Mouse (Mus musculus): ENCODE results near the gene Cnn2. TPM values are rescaled to one million over a fixed set of nuclear protein-coding genes. Genes with fewer than 3 reads are reported as not detected.

The Cnn2 gene
- polyA plus RNA-seq, 1 experiment: 297 TPM

DNA sequence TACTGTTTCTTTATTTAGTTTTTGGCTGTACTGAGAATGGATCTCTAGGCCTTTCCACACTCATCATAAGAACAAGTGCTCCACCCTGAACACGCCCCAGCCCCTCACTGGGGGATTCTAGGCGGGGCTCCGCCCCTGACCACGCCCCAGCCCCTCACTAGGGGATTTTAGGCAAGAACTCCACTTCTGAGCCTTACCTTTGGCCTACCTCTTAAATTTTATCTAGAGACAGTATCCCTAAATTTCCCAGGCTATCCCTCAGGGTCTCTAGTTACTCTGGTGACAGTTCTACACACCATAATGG lies 36.6 kb downstream of the Cnn2 start:
- DNase-seq (ENCODE audit: low read depth in 1 of 2, low spot score in 2 of 2): no peak
- no peak overlapping the region; the same call in 1 of the 2 replicates for H3K4me3 ChIP-seq (ENCODE audit: extremely low read depth, insufficient read depth, insufficient read length)
- no peaks in the 10 kb centered on the region for H3K27me3 ChIP-seq (ENCODE audit: control insufficient read depth, insufficient read depth, low read length)
- no peak for TF ChIP-seq POLR2A (IDR thresholded peaks at IDR 0.05; ENCODE audit: low read depth, low read length)
- TF ChIP-seq CTCF (IDR thresholded peaks at IDR 0.05; ENCODE audit: extremely low read depth, insufficient read depth, insufficient read length, insufficient replicate concordance): no peak
- peaks cover 46% of the 10 kb centered on the region; the same call in 1 of the 2 replicates for H3K4me1 ChIP-seq (ENCODE audit: control insufficient read depth, insufficient read depth, insufficient read length)
- peaks cover 79% of the 10 kb centered on the region for H3K36me3 ChIP-seq (ENCODE audit: control insufficient read depth, insufficient read depth, low read length)
- H3K27ac ChIP-seq (ENCODE audit: insufficient read depth, low read length): peak overlapping the region; percentile 94
- WGBS: 60% methylated on average over 4 of the region's 4 CpGs

DNA sequence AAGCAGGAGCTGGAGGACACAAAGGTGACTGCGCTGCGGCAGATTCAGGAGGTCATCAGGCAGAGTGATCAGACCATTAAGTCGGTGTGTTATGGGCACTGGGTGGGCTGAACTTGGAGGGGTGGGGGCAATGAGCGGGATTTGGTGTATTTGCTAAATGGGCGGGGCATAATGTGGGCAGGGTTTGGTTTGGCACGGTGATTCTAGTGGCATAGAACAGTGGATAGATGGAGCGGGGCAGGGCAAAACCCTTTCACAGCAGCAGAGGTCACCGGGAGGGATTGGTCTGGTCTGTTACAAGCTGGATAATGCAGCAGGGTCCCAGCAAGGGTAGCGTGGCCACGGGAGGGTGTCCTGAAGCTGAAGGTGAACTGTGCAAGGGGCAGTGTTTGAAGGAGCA lies 37.1 kb downstream of the Cnn2 start:
- H3K36me3 ChIP-seq (ENCODE audit: control insufficient read depth, insufficient read depth, low read length): peaks cover 81% of the 10 kb centered on the region
- no peak overlapping the region for H3K4me3 ChIP-seq (ENCODE audit: extremely low read depth, insufficient read depth, insufficient read length)
- DNase-seq (ENCODE audit: low read depth in 1 of 2, low spot score in 2 of 2): no peak

DNA sequence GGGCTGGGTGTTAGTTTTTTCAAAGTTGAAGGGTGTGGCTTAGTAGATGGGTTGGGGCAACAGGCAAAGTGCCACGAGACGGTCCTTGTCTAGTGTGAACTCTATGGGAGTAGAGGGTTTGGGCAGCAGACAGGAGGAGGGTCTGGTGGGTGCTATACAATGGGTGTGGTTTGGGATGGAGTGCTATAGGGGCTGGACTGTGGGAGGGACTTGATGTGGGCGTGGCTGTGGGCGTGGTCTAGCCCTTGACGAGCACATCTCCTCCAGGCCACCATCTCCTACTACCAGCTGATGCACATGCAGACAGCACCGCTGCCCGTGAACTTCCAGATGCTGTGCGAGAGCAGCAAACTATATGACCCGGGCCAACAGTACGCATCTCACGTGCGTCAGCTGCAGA lies 37.5 kb downstream of the Cnn2 start:
- H3K27me3 ChIP-seq (ENCODE audit: control insufficient read depth, insufficient read depth, low read length): no peaks in the 10 kb centered on the region
- TF ChIP-seq CTCF (IDR thresholded peaks at IDR 0.05; ENCODE audit: extremely low read depth, insufficient read depth, insufficient read length, insufficient replicate concordance) (no peak), POLR2A (IDR thresholded peaks at IDR 0.05; ENCODE audit: low read depth, low read length) (no peak)
- peak overlapping the region; percentile 58 for H3K27ac ChIP-seq (ENCODE audit: insufficient read depth, low read length)
- WGBS: 67% methylated on average over 12 of the region's 12 CpGs
- peaks cover 48% of the 10 kb centered on the region; the same call in 1 of the 2 replicates for H3K4me1 ChIP-seq (ENCODE audit: control insufficient read depth, insufficient read depth, insufficient read length)
- DNase-seq (ENCODE audit: low read depth in 1 of 2, low spot score in 2 of 2): no peak
- H3K4me3 ChIP-seq (ENCODE audit: extremely low read depth, insufficient read depth, insufficient read length): no peak overlapping the region
- peaks cover 81% of the 10 kb centered on the region for H3K36me3 ChIP-seq (ENCODE audit: control insufficient read depth, insufficient read depth, low read length)

More for the DNA sequence above, 37.1 kb downstream of the Cnn2 start:
- TF ChIP-seq POLR2A (IDR thresholded peaks at IDR 0.05; ENCODE audit: low read depth, low read length) (no peak), CTCF (IDR thresholded peaks at IDR 0.05; ENCODE audit: extremely low read depth, insufficient read depth, insufficient read length, insufficient replicate concordance) (no peak)
- Histone ChIP-seq H3K4me1 (ENCODE audit: control insufficient read depth, insufficient read depth, insufficient read length) (peaks cover 46% of the 10 kb centered on the region; the same call in 1 of the 2 replicates), H3K27ac (ENCODE audit: insufficient read depth, low read length) (peak overlapping the region; percentile 94), H3K27me3 (ENCODE audit: control insufficient read depth, insufficient read depth, low read length) (no peaks in the 10 kb centered on the region)
- 89% methylated on average over 10 of the region's 10 CpGs for WGBS

DNA sequence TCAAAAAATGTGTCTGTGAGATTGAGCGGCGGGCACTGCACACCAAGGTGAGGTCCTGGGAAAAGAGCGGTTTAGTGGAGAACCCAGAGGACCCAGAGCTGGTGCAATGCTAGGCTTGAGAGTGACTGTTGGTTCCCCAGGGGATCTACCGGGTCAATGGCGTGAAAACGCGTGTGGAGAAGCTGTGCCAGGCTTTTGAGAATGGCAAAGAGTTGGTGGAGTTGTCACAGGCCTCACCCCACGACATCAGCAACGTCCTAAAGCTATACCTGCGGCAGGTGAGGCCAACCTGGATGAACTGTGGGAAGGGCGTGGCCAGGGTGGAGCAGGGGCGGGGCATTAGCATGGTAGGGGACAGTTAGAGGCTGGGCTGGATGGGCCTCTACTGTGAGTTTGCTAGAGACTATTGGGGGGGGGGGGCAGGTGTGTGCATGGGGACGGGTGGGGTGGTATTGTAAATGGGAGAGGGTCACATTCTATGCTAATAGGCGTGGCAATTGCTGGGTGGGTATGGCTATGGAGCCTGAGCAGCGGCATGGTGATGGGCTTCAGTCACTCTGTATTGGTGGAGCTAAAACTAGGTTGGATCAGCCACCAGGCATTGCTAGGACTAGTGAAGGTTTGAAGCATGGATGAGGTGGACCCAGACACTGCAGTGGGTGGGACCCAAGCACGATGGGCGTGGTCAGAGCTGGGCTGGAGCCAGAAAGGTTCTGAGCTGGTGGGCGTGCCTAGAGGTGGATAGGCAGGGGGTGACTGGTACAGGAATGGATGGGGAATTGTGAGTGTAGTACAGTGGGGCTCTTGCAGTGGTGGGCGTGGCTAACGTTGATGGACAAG lies 39.5 kb downstream of the Cnn2 start:
- no peak overlapping the region; the same call in 1 of the 2 replicates for H3K27ac ChIP-seq (ENCODE audit: insufficient read depth, low read length)
- DNase-seq (ENCODE audit: low read depth in 1 of 2, low spot score in 2 of 2): no peak
- 87% methylated on average over 20 of the region's 20 CpGs for WGBS
- H3K27me3 ChIP-seq (ENCODE audit: control insufficient read depth, insufficient read depth, low read length): no peaks in the 10 kb centered on the region
- peaks cover 46% of the 10 kb centered on the region; the same call in 1 of the 2 replicates for H3K4me1 ChIP-seq (ENCODE audit: control insufficient read depth, insufficient read depth, insufficient read length)
- peaks cover 72% of the 10 kb centered on the region for H3K36me3 ChIP-seq (ENCODE audit: control insufficient read depth, insufficient read depth, low read length)
- no peak for TF ChIP-seq CTCF (IDR thresholded peaks at IDR 0.05; ENCODE audit: extremely low read depth, insufficient read depth, insufficient read length, insufficient replicate concordance)
- TF ChIP-seq POLR2A (IDR thresholded peaks at IDR 0.05; ENCODE audit: low read depth, low read length): no peak
- H3K4me3 ChIP-seq (ENCODE audit: extremely low read depth, insufficient read depth, insufficient read length): no peak overlapping the region

DNA sequence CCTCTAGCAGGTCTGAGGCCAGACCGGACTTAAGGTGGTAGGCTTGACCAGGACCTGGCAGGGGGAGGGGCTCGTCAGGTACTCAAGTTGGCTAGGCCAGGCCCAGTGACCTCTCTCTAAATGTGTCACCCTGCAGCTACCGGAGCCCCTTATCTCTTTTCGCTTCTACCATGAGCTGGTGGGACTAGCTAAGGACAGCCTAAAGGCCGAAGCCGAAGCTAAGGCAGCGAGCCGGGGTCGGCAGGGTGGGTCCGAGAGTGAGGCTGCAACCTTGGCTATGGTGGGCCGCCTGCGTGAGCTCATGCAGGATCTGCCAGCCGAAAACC lies 40.1 kb downstream of the Cnn2 start:
- Histone ChIP-seq H3K4me1 (ENCODE audit: control insufficient read depth, insufficient read depth, insufficient read length) (peaks cover 47% of the 10 kb centered on the region; the same call in 1 of the 2 replicates), H3K27ac (ENCODE audit: insufficient read depth, low read length) (no peak overlapping the region; the same call in 1 of the 2 replicates), H3K27me3 (ENCODE audit: control insufficient read depth, insufficient read depth, low read length) (no peaks in the 10 kb centered on the region), H3K36me3 (ENCODE audit: control insufficient read depth, insufficient read depth, low read length) (peaks cover 70% of the 10 kb centered on the region), H3K4me3 (ENCODE audit: extremely low read depth, insufficient read depth, insufficient read length) (no peak overlapping the region)
- over 99% methylated on average over 13 of the region's 13 CpGs for WGBS
- no peak for DNase-seq (ENCODE audit: low read depth in 1 of 2, low spot score in 2 of 2)
- no peak for TF ChIP-seq CTCF (IDR thresholded peaks at IDR 0.05; ENCODE audit: extremely low read depth, insufficient read depth, insufficient read length, insufficient replicate concordance)
- TF ChIP-seq POLR2A (IDR thresholded peaks at IDR 0.05; ENCODE audit: low read depth, low read length): no peak

DNA sequence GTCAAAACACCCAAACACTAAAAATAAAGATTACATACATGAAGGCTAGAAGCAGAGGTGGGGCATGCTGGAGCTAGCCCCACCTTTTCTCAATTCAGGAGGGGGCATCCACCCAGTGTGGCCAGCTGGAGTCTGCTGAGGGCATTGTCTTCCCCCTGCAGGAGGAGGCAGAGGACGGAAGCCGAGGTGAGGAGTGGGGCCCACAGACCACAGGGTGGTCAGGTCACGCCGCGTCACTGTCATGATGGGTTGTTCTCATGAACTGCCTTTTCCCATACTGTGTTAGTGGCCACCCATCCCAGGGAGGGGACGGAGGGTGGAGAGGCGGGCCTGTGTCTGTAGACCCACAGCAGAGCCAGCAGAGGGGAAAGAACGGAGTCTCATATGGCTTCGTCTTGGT lies 41.8 kb downstream of the Cnn2 start:
- H3K36me3 ChIP-seq (ENCODE audit: control insufficient read depth, insufficient read depth, low read length): peaks cover 64% of the 10 kb centered on the region
- WGBS: 75% methylated on average over 9 of the region's 9 CpGs
- peaks cover 51% of the 10 kb centered on the region for H3K4me1 ChIP-seq (ENCODE audit: control insufficient read depth, insufficient read depth, insufficient read length)

DNA sequence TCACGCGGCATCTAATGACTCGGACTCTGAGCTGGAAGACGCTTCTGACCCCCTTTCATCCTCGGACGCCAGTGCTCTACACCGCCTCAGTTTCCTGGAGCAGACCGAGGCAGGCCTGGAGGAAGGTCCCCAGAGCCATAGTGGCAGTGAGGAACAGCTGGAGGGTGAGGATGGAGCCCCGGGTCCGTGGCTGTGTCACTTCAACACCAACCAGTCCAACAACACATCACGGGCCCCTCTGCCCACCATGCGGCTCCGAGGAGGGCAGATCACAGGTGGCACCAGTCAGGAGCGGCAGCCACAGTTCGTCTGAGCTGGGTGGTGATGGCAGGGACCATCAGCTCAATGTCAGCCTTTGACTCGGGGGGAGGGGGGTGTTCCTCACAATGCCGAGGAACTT lies 42.4 kb downstream of the Cnn2 start:
- Histone ChIP-seq H3K4me1 (ENCODE audit: control insufficient read depth, insufficient read depth, insufficient read length) (peaks cover 50% of the 10 kb centered on the region), H3K4me3 (ENCODE audit: extremely low read depth, insufficient read depth, insufficient read length) (no peak overlapping the region), H3K27me3 (ENCODE audit: control insufficient read depth, insufficient read depth, low read length) (no peaks in the 10 kb centered on the region), H3K27ac (ENCODE audit: insufficient read depth, low read length) (peak overlapping the region; percentile 96; the same call in 1 of the 2 replicates), H3K36me3 (ENCODE audit: control insufficient read depth, insufficient read depth, low read length) (peaks cover 64% of the 10 kb centered on the region)
- no peak for DNase-seq (ENCODE audit: low read depth in 1 of 2, low spot score in 2 of 2)
- TF ChIP-seq POLR2A (IDR thresholded peaks at IDR 0.05; ENCODE audit: low read depth, low read length) (no peak), CTCF (IDR thresholded peaks at IDR 0.05; ENCODE audit: extremely low read depth, insufficient read depth, insufficient read length, insufficient replicate concordance) (no peak)
- WGBS: 86% methylated on average over 17 of the region's 17 CpGs

More for the DNA sequence above, 41.8 kb downstream of the Cnn2 start:
- DNase-seq (ENCODE audit: low read depth in 1 of 2, low spot score in 2 of 2): no peak
- TF ChIP-seq POLR2A (IDR thresholded peaks at IDR 0.05; ENCODE audit: low read depth, low read length) (no peak), CTCF (IDR thresholded peaks at IDR 0.05; ENCODE audit: extremely low read depth, insufficient read depth, insufficient read length, insufficient replicate concordance) (no peak)
- Histone ChIP-seq H3K27me3 (ENCODE audit: control insufficient read depth, insufficient read depth, low read length) (no peaks in the 10 kb centered on the region), H3K4me3 (ENCODE audit: extremely low read depth, insufficient read depth, insufficient read length) (no peak overlapping the region), H3K27ac (ENCODE audit: insufficient read depth, low read length) (peak overlapping the region; percentile 28; the same call in 1 of the 2 replicates)

All from spleen, adult 2 months (tissue).